Mouse (Mus musculus): Measurements from ENCODE around the gene C1qtnf2. TPM values are rescaled to one million over a fixed set of nuclear protein-coding genes. Genes with fewer than 3 reads are reported as not detected.

C1qtnf2 gene
- not detected for polyA plus RNA-seq (2017; shearing (Covaris generic))

DNA sequence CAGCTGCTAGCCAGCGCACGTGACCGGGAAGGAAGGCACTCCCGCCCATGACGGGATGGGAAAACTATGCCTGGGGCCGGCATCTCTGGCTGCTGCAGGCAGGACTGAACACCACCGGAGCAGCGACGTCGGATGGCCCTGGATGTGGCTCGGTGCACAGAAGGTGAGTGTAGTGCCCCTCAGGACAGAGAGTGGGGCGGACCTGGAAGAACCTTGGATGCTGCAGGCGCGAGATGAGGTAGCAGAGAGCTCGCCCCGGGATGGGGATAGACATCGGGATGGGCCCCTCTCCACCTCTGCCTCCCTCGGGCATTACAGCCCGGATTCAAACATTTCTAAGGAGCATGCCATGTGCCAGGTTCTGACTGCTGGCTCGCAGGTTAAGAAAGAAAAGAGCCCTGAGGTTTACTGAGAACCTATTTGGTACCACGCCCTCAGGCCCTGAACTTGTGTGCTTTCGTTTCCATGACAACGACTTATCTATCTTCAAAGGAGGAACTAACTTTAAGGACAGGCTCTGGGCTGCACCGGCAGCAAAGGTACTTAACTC, at the start of gene C1qtnf2:
Gene C1qtnf2 (plus strand): TSS at position 52 of the 550 bp plus-strand sequence.

GRCm38 (mm10) chr11:43425824-43426413, 48.2 kb upstream of the C1qtnf2 start, which contains the start of gene Pttg1:
Gene Pttg1 (minus strand): TSS chr11:43426251.

DNA sequence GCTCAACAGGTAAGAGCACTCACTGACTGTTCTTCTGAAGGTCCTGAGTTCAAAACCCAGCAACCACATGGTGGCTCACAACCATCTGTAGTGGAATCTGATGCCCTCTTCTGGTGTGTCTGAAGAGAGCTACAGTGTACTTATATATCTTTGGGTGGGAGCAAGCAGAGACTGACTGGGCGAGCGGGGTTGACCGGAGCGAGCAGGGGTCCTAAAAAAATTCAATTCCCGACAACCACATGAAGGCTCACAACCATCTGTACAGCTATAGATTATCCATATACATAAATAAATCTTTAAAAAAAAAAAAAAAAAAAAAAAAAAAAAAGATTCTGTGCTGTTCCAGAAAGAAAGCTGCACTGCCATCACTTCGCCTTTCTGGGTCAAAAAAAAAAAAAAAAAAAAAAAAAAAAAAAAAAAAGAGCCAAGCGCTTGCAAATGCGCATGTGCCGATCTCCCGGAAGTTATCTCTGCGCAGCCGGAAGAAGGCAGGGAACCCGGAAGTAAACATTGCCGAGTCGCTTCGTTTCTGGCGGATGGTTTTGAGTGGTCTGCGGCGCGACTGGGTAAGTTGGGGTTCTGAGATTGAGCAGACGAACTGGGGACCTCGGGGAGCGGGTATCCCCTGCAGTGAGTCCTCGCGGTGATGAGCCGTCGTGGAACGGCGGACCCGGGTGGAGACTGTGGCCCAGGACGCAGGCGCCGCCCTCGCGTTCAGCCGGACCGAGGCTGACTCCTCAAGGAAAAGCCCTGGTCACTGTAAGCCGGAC, 40.6 kb upstream of the C1qtnf2 start, which contains the start of gene Slu7:
Gene Slu7 (plus strand): TSS at position 491 of the 770 bp plus-strand sequence.

DNA sequence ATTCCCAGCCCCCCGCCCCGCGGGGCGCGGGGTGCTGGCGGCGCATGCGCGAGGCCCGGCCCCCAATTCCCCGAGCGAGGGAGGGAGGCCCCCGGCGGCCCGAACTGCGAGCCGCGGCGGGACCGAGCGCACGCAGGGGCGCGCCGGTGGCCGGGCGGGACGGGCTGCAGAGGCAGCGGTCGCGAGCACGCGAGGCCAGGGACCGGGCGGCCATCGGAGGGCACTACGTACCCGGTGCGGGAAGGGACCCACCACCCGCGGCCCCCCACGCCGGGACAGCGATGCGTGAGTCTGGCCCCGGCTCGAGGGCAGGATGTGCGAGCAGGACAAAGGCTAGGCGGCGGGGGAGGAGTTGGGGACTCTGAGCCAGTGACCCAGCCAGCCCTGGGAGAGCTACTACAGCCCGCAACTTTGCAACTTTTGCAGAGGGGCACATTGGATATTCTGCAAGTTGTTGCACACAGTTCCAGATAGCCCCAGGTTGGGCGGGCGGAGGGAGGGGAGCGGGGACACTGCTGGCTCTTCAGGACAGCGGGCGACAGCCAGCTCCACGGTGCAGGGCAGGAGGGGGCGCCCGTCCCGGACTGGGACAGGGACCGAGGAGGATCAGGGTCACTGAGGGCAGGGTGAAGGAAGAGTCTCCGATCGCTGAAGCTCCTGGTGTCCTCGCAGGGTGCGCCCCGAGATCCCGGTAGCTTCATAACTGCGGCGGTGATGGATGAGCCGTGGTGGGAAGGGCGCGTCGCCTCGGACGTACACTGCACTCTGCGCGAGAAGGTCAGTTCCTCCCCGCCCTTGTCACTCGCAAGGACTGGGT, 54.8 kb downstream of the C1qtnf2 start, which contains the start of gene Ccnjl:
Gene Ccnjl (plus strand): TSS at position 102 of the 817 bp plus-strand sequence.

Other genes starting within 250 kb of the C1qtnf2 start
- gene Pttg1, start 48.0 kb upstream of the C1qtnf2 start, polyA plus RNA-seq (2017; shearing (Covaris generic)): 218 TPM
- 110 TPM for gene Slu7, start 40.5 kb upstream of the C1qtnf2 start, polyA plus RNA-seq (2017; shearing (Covaris generic))
- gene Ccnjl, start 54.5 kb downstream of the C1qtnf2 start, polyA plus RNA-seq (2017; shearing (Covaris generic)): 0.18 TPM
- 0.38 TPM for gene 4933415A04Rik, start 112.8 kb downstream of the C1qtnf2 start, polyA plus RNA-seq (2017; shearing (Covaris generic))
- not detected for gene Fabp6, start 127.3 kb downstream of the C1qtnf2 start, polyA plus RNA-seq (2017; shearing (Covaris generic))
- gene Pwwp2a, start 207.7 kb downstream of the C1qtnf2 start, polyA plus RNA-seq (2017; shearing (Covaris generic)): 70.3 TPM

All from effector memory CD4-positive, alpha-beta T cell, adult 7 months (primary cell).